Mouse (Mus musculus): ENCODE data around the gene Stxbp4.

GRCm38 (mm10) chr11:90614743-90615142 is 23.1 kb downstream of the Stxbp4 start:
- TF ChIP-seq CTCF (IDR thresholded peaks at IDR 0.05; ENCODE audit: low read depth) (no peak), EP300 (IDR thresholded peaks at IDR 0.05; ENCODE audit: low read depth) (no peak)

Measured in liver, postnatal 0 days (tissue).